Mouse (Mus musculus): ENCODE data around the gene Slc28a3. TPM values are rescaled to one million over a fixed set of nuclear protein-coding genes. Genes with fewer than 3 reads are reported as not detected.

Slc28a3 gene
- polyA plus RNA-seq, 1 experiment from 2014 or later: 0.05 TPM

GRCm38 (mm10) chr13:58556018-58556417 is 54.7 kb downstream of the Slc28a3 start:
- WGBS: 62% methylated on average over 1 of the region's 1 CpGs
- no peaks in the 10 kb centered on the region for H3K27me3 ChIP-seq
- no peak for ATAC-seq (ENCODE audit: low FRiP score)

GRCm38 (mm10) chr13:58555561-58555960 is 55.1 kb downstream of the Slc28a3 start:
- peaks cover 4% of the 10 kb centered on the region; the same call in 1 of the 2 replicates for H3K4me1 ChIP-seq (replicated peaks)
- no peaks in the 10 kb centered on the region for H3K9me3 ChIP-seq
- H3K9ac ChIP-seq: no peak overlapping the region
- H3K27ac ChIP-seq: no peak overlapping the region
- 67% methylated on average over 5 of the region's 5 CpGs for WGBS
- H3K4me3 ChIP-seq: no peak overlapping the region
- no peak overlapping the region for H3K4me2 ChIP-seq
- H3K36me3 ChIP-seq: no peaks in the 10 kb centered on the region
- no peak for ATAC-seq (ENCODE audit: low FRiP score)
- H3K27me3 ChIP-seq: no peaks in the 10 kb centered on the region

More at GRCm38 (mm10) chr13:58556018-58556417, 54.7 kb downstream of the Slc28a3 start:
- Histone ChIP-seq H3K4me2 (no peak overlapping the region), H3K4me3 (no peak overlapping the region), H3K9me3 (no peaks in the 10 kb centered on the region), H3K36me3 (no peaks in the 10 kb centered on the region), H3K27ac (no peak overlapping the region), H3K4me1 (replicated peaks) (peaks cover 4% of the 10 kb centered on the region; the same call in 1 of the 2 replicates), H3K9ac (no peak overlapping the region)

GRCm38 (mm10) chr13:58551924-58552323 is 58.8 kb downstream of the Slc28a3 start:
- WGBS: 69% methylated on average over 4 of the region's 4 CpGs
- no peak for ATAC-seq (ENCODE audit: low FRiP score)
- H3K9me3 ChIP-seq: no peaks in the 10 kb centered on the region
- no peaks in the 10 kb centered on the region for H3K36me3 ChIP-seq
- no peak overlapping the region for H3K4me3 ChIP-seq
- peaks cover 18% of the 10 kb centered on the region for H3K4me1 ChIP-seq (replicated peaks)
- H3K27ac ChIP-seq: no peak overlapping the region
- H3K4me2 ChIP-seq: no peak overlapping the region
- H3K27me3 ChIP-seq: no peaks in the 10 kb centered on the region
- no peak overlapping the region for H3K9ac ChIP-seq

- no peaks in the 10 kb centered on the region for H3K9me3 ChIP-seq
- H3K9ac ChIP-seq: no peak overlapping the region
- peak; percentile 76 for ATAC-seq (ENCODE audit: low FRiP score)
- WGBS: 11% methylated on average over 7 of the region's 7 CpGs
- peaks cover 6% of the 10 kb centered on the region; the same call in 1 of the 2 replicates for H3K27me3 ChIP-seq
- peaks cover 32% of the 10 kb centered on the region for H3K4me1 ChIP-seq (replicated peaks)
- peak overlapping the region; percentile 50 for H3K27ac ChIP-seq
- H3K36me3 ChIP-seq: no peaks in the 10 kb centered on the region
- H3K4me2 ChIP-seq: peak overlapping the region; percentile 3
- H3K4me3 ChIP-seq: no peak overlapping the region
Observed at GRCm38 (mm10) chr13:58547570-58547969, 63.1 kb downstream of the Slc28a3 start.

- Histone ChIP-seq H3K9me3 (no peaks in the 10 kb centered on the region), H3K27ac (no peak overlapping the region), H3K4me2 (no peak overlapping the region), H3K27me3 (peaks cover 6% of the 10 kb centered on the region; the same call in 1 of the 2 replicates), H3K36me3 (no peaks in the 10 kb centered on the region), H3K4me3 (no peak overlapping the region), H3K9ac (no peak overlapping the region), H3K4me1 (replicated peaks) (peaks cover 32% of the 10 kb centered on the region)
- WGBS: 45% methylated on average over 12 of the region's 12 CpGs
- ATAC-seq (ENCODE audit: low FRiP score): peak; percentile 67
Observed at GRCm38 (mm10) chr13:58543688-58544408, 66.8 kb downstream of the Slc28a3 start.

- Histone ChIP-seq H3K9ac (no peak overlapping the region), H3K27ac (no peak overlapping the region), H3K4me2 (no peak overlapping the region), H3K4me1 (replicated peaks) (peaks cover 25% of the 10 kb centered on the region), H3K9me3 (no peaks in the 10 kb centered on the region), H3K27me3 (peaks cover 6% of the 10 kb centered on the region; the same call in 1 of the 2 replicates), H3K4me3 (no peak overlapping the region), H3K36me3 (no peaks in the 10 kb centered on the region)
- WGBS: 42% methylated on average over 7 of the region's 7 CpGs
- ATAC-seq (ENCODE audit: low FRiP score): peak; percentile 64
Observed at GRCm38 (mm10) chr13:58543066-58543465, 67.6 kb downstream of the Slc28a3 start.

- Histone ChIP-seq H3K9me3 (no peaks in the 10 kb centered on the region), H3K4me1 (replicated peaks) (peaks cover 21% of the 10 kb centered on the region), H3K4me2 (no peak overlapping the region), H3K9ac (no peak overlapping the region), H3K27ac (no peak overlapping the region), H3K36me3 (no peaks in the 10 kb centered on the region), H3K4me3 (no peak overlapping the region), H3K27me3 (peaks cover 6% of the 10 kb centered on the region; the same call in 1 of the 2 replicates)
- WGBS: 88% methylated on average over 10 of the region's 10 CpGs
- ATAC-seq (ENCODE audit: low FRiP score): no peak
Observed at GRCm38 (mm10) chr13:58542601-58543041, 68.1 kb downstream of the Slc28a3 start.

- H3K27ac ChIP-seq: no peak overlapping the region
- ATAC-seq (ENCODE audit: low FRiP score): no peak
- no peak overlapping the region for H3K4me2 ChIP-seq
- WGBS: 75% methylated on average over 8 of the region's 8 CpGs
- H3K4me3 ChIP-seq: no peak overlapping the region
- no peaks in the 10 kb centered on the region for H3K9me3 ChIP-seq
- peaks cover 6% of the 10 kb centered on the region; the same call in 1 of the 2 replicates for H3K27me3 ChIP-seq
- no peak overlapping the region for H3K9ac ChIP-seq
- peaks cover 16% of the 10 kb centered on the region for H3K4me1 ChIP-seq (replicated peaks)
- H3K36me3 ChIP-seq: no peaks in the 10 kb centered on the region
Observed at GRCm38 (mm10) chr13:58542167-58542566, 68.5 kb downstream of the Slc28a3 start.

GRCm38 (mm10) chr13:58541620-58542019 is 69.1 kb downstream of the Slc28a3 start:
- no peaks in the 10 kb centered on the region for H3K9me3 ChIP-seq
- H3K27ac ChIP-seq: no peak overlapping the region
- H3K36me3 ChIP-seq: no peaks in the 10 kb centered on the region
- H3K4me1 ChIP-seq (replicated peaks): peaks cover 13% of the 10 kb centered on the region
- no peak overlapping the region for H3K4me3 ChIP-seq
- H3K4me2 ChIP-seq: no peak overlapping the region
- no peak overlapping the region for H3K9ac ChIP-seq
- ATAC-seq (ENCODE audit: low FRiP score): no peak
- whole genome bisulfite sequencing: 85% methylated on average over 4 of the region's 4 CpGs
- H3K27me3 ChIP-seq: peaks cover 6% of the 10 kb centered on the region; the same call in 1 of the 2 replicates

GRCm38 (mm10) chr13:58538966-58539365 is 71.7 kb downstream of the Slc28a3 start:
- no peaks in the 10 kb centered on the region for H3K9me3 ChIP-seq
- WGBS: 74% methylated on average over 7 of the region's 7 CpGs
- no peak for ATAC-seq (ENCODE audit: low FRiP score)
- peaks cover 8% of the 10 kb centered on the region for H3K4me1 ChIP-seq (replicated peaks)
- H3K27me3 ChIP-seq: no peaks in the 10 kb centered on the region
- no peak overlapping the region for H3K9ac ChIP-seq
- no peaks in the 10 kb centered on the region for H3K36me3 ChIP-seq
- H3K27ac ChIP-seq: no peak overlapping the region
- no peak overlapping the region for H3K4me2 ChIP-seq
- H3K4me3 ChIP-seq: no peak overlapping the region

- Histone ChIP-seq H3K4me2 (no peak overlapping the region), H3K9ac (no peak overlapping the region), H3K4me1 (replicated peaks) (peaks cover 2% of the 10 kb centered on the region), H3K4me3 (no peak overlapping the region), H3K27me3 (no peaks in the 10 kb centered on the region), H3K27ac (no peak overlapping the region), H3K36me3 (no peaks in the 10 kb centered on the region), H3K9me3 (no peaks in the 10 kb centered on the region)
- no peak for ATAC-seq (ENCODE audit: low FRiP score)
- WGBS: 70% methylated on average over 4 of the region's 4 CpGs
Observed at GRCm38 (mm10) chr13:58538366-58538765, 72.3 kb downstream of the Slc28a3 start.

GRCm38 (mm10) chr13:58537916-58538233 is 72.8 kb downstream of the Slc28a3 start:
- no peaks in the 10 kb centered on the region for H3K36me3 ChIP-seq
- WGBS: 88% methylated on average over 6 of the region's 6 CpGs
- H3K4me2 ChIP-seq: no peak overlapping the region
- H3K27ac ChIP-seq: no peak overlapping the region
- H3K9ac ChIP-seq: no peak overlapping the region
- no peaks in the 10 kb centered on the region for H3K27me3 ChIP-seq
- ATAC-seq (ENCODE audit: low FRiP score): no peak
- H3K4me3 ChIP-seq: no peak overlapping the region
- H3K4me1 ChIP-seq (replicated peaks): no peaks in the 10 kb centered on the region
- no peaks in the 10 kb centered on the region for H3K9me3 ChIP-seq
